In genomic region chr10:83104221-83104620, GRCm38 (mm10) we compare ENCODE assay signal across 30 mouse cellular contexts.
DNase-seq lines count a peak whose midpoint lies in the region; ATAC-seq lines count a peak whose summit lies in the region.
"Had no signal": no experiment of that assay in that cellular context is flagged by ENCODE, and none has a peak within 500 bp of the region (broad histone marks: within the 10 kb centered on the region; RNA-seq: fewer than 3 reads in every experiment).

No protein-coding gene starts in this region.

- H3K27ac ChIP-seq in kidney, embryonic 16.5 days (ENCODE audit: low read length): no peak overlapping the region
- H3K27ac ChIP-seq: embryonic facial prominence, embryonic 15.5 days; heart, adult 2 months; kidney, embryonic 15.5 days; lung, embryonic 15.5 days; stomach, postnatal 0 days had no signal

- no peaks in the 10 kb centered on the region for H3K27me3 ChIP-seq in kidney, embryonic 16.5 days (ENCODE audit: insufficient read depth, low read length)
- H3K27me3 ChIP-seq: embryonic facial prominence, embryonic 15.5 days; heart, embryonic 12.5 days; kidney, embryonic 15.5 days; lung, embryonic 15.5 days; Patski had no signal

- H3K9me3 ChIP-seq in kidney, embryonic 16.5 days (ENCODE audit: low read length): no peaks in the 10 kb centered on the region
- H3K9me3 ChIP-seq: embryonic facial prominence, embryonic 10.5 days; embryonic facial prominence, embryonic 15.5 days; heart, embryonic 12.5 days; kidney, embryonic 15.5 days; limb, embryonic 13.5 days; lung, embryonic 15.5 days had no signal

- 54% methylated on average over 8 of the region's 8 CpGs for WGBS in kidney, embryonic 16.5 days

- DNase-seq in kidney, postnatal 10 days: no peak
- DNase-seq in 3134 (ENCODE audit: extremely low read depth, insufficient read length, low spot score) (peak; percentile 55), 3T3-L1 (ENCODE audit: low read depth, low spot score) (peak; percentile 6)
- DNase-seq in adrenal gland, postnatal 14 days: peak; percentile 79
- no peak for DNase-seq in testis, postnatal 10 days (ENCODE audit: low spot score)
- DNase-seq in cerebellum, adult 18-20 months: no peak
- DNase-seq: cerebellum, adult 2 months; cerebellum, postnatal 14 days; heart, adult 2 months; heart, postnatal 4 days; kidney, adult 18-20 months; kidney, postnatal 4 days; lung, postnatal 36 days; spleen, adult 18-20 months; thymus, adult 2 months; thymus, postnatal 4 days had no signal

- H3K4me2 ChIP-seq in kidney, embryonic 16.5 days (replicated peaks; ENCODE audit: low read depth, low read length): no peak overlapping the region
- H3K4me2 ChIP-seq: embryonic facial prominence, embryonic 15.5 days; heart, embryonic 12.5 days; hindbrain, embryonic 14.5 days; kidney, embryonic 15.5 days; limb, embryonic 13.5 days; liver, embryonic 11.5 days; lung, embryonic 15.5 days; midbrain, embryonic 11.5 days had no signal

- peaks cover 61% of the 10 kb centered on the region for H3K4me1 ChIP-seq in kidney, embryonic 16.5 days (ENCODE audit: insufficient read depth, low read length)

- H3K9ac ChIP-seq in kidney, embryonic 16.5 days (replicated peaks; ENCODE audit: low read length): 0 out of 2 replicates have a peak overlapping the region, but pooled peaks have one; percentile 38
- H3K9ac ChIP-seq: embryonic facial prominence, embryonic 15.5 days; heart, embryonic 12.5 days; hindbrain, embryonic 14.5 days; kidney, embryonic 15.5 days; limb, embryonic 13.5 days; lung, embryonic 15.5 days had no signal

- ATAC-seq in kidney, embryonic 16.5 days (ENCODE audit: low FRiP score, low TSS enrichment): 0 out of 2 replicates have a peak, but pooled peaks have one; percentile 16
- ATAC-seq: forebrain, embryonic 16.5 days; inflammation-experienced regulatory T-cells, adult 6 months; Patski had no signal

- no peaks in the 10 kb centered on the region for H3K36me3 ChIP-seq in kidney, embryonic 16.5 days (ENCODE audit: insufficient read depth, low read length)
- H3K36me3 ChIP-seq: embryonic facial prominence, embryonic 10.5 days; embryonic facial prominence, embryonic 15.5 days; heart, embryonic 12.5 days; kidney, embryonic 15.5 days; limb, embryonic 13.5 days; lung, embryonic 15.5 days had no signal

- no peak overlapping the region for H3K4me3 ChIP-seq in kidney, embryonic 16.5 days (ENCODE audit: low read length)
- H3K4me3 ChIP-seq: embryonic facial prominence, embryonic 10.5 days; embryonic facial prominence, embryonic 15.5 days; heart, adult 2 months; heart, embryonic 12.5 days; kidney, embryonic 15.5 days; limb, embryonic 13.5 days; lung, embryonic 15.5 days had no signal

Comparison
In these comparisons a context has a peak if more than half of its experiments do, and no peak if none do; other contexts are left out.
1. DNase-seq: peak in 3134 (single experiment), 3T3-L1 (single experiment) and adrenal gland, postnatal 14 days (single experiment); none in kidney, postnatal 10 days (single experiment), testis, postnatal 10 days (single experiment) and cerebellum, adult 18-20 months (0 of 2).